Mouse (Mus musculus) neural tube, embryonic 15.5 days (tissue): ENCODE data around the gene Crcp. TPM values are rescaled to one million over a fixed set of nuclear protein-coding genes. Genes with fewer than 3 reads are reported as not detected.
"Not testable (repeated sequence)": the region's sequence is repeated elsewhere in the genome, so short reads cannot be mapped to it uniquely, and the experiment has no call there.

Experiments used
- ATAC-seq: fragments of 200-750 bp; cut with Nextera tagmentation; 2 replicates; pipeline ENCODE4 v1.8.0; 2017; ENCODE audit warnings: mild to moderate bottlenecking, moderate TSS enrichment, moderate library complexity; ENCODE audit not compliant: low FRiP score
- H3K27ac ChIP-seq: fragments of 300-500 bp; sonication (generic); replicated peaks from 2 replicates; pipeline ENCODE4 v1.5.1; 2015; ENCODE audit warnings: mild to moderate bottlenecking, inconsistent platforms
- H3K27me3 ChIP-seq: fragments of 300-500 bp; sonication (generic); replicated peaks from 2 replicates; pipeline ENCODE4 v1.6.1; 2015; ENCODE audit warnings: inconsistent platforms
- H3K36me3 ChIP-seq: fragments of 300-500 bp; sonication (generic); 2 replicates; pipeline ENCODE4 v1.6.1; 2015; ENCODE audit warnings: inconsistent platforms
- H3K4me1 ChIP-seq: fragments of 300-500 bp; sonication (generic); 2 replicates; pipeline ENCODE4 v1.6.1; 2015; ENCODE audit warnings: inconsistent platforms
- H3K4me2 ChIP-seq: fragments of 300-500 bp; sonication (generic); 2 replicates; pipeline ENCODE4 v1.6.1; 2015; ENCODE audit warnings: inconsistent platforms, mild to moderate bottlenecking, moderate library complexity
- H3K4me3 ChIP-seq: fragments of 300-500 bp; sonication (generic); replicated peaks from 2 replicates; pipeline ENCODE4 v1.5.1; 2015; ENCODE audit warnings: mild to moderate bottlenecking, inconsistent platforms
- H3K9ac ChIP-seq: fragments of 300-500 bp; sonication (generic); replicated peaks from 2 replicates; pipeline ENCODE4 v1.6.1; 2015; ENCODE audit warnings: mild to moderate bottlenecking, inconsistent platforms
- H3K9me3 ChIP-seq: fragments of 300-500 bp; sonication (generic); replicated peaks from 2 replicates; pipeline ENCODE4 v1.6.1; 2016; ENCODE audit warnings: inconsistent platforms
- WGBS: fragments of 180-500 bp; shearing (Covaris S2); methylation state at CpG from one replicate; pipeline ENCODE4 v1.1.7; 2015; ENCODE audit warnings: mixed read lengths; 5-methylcytosine and 5-hydroxymethylcytosine counted together
- polyA plus RNA-seq: library from polyadenylated mRNA; unstranded; fragments of >200 nt; fragmentation: Nextera tagmentation; extraction: Ambion mirVana; gene quantifications from 2 replicates; pipeline ENCODE4 v1.2.1, GENCODE M21; 2015

Crcp gene
- polyA plus RNA-seq, 1 experiment from 2014 or later = 80.4 TPM

GRCm38 (mm10) chr5:130027134-130027533, 2.0 kb upstream of the Crcp start:
- no peak overlapping the region for H3K4me3 ChIP-seq
- H3K9ac ChIP-seq = no peak overlapping the region
- 68% methylated on average over 5 of the region's 5 CpGs for WGBS
- H3K4me1 ChIP-seq = peaks cover 24% of the 10 kb centered on the region
- no peak for ATAC-seq
- peaks cover 10% of the 10 kb centered on the region; the same call in 1 of the 2 replicates for H3K27me3 ChIP-seq
- H3K36me3 ChIP-seq = no peaks in the 10 kb centered on the region
- no peaks in the 10 kb centered on the region for H3K9me3 ChIP-seq
- no peak overlapping the region for H3K27ac ChIP-seq
- no peak overlapping the region for H3K4me2 ChIP-seq

- Histone ChIP-seq H3K4me1 (peaks cover 28% of the 10 kb centered on the region), H3K4me2 (no peak overlapping the region), H3K9me3 (no peaks in the 10 kb centered on the region), H3K4me3 (no peak overlapping the region), H3K36me3 (no peaks in the 10 kb centered on the region), H3K27ac (no peak overlapping the region), H3K9ac (no peak overlapping the region), H3K27me3 (peaks cover 10% of the 10 kb centered on the region; the same call in 1 of the 2 replicates)
- WGBS = 88% methylated on average over 7 of the region's 7 CpGs
- no peak for ATAC-seq
These were observed 1.4 kb upstream of the Crcp start for GRCm38 (mm10) chr5:130027696-130028095.

- Histone ChIP-seq H3K27ac (no peak overlapping the region), H3K9me3 (no peaks in the 10 kb centered on the region), H3K4me3 (no peak overlapping the region), H3K4me2 (no peak overlapping the region), H3K27me3 (peaks cover 6% of the 10 kb centered on the region; the same call in 1 of the 2 replicates), H3K4me1 (peaks cover 21% of the 10 kb centered on the region), H3K9ac (no peak overlapping the region), H3K36me3 (0 out of 2 replicates have a peak, but pooled peaks cover 8% of the 10 kb centered on the region)
- ATAC-seq = no peak
- WGBS = 94% methylated on average over 19 of the region's 19 CpGs
These were observed 2.6 kb downstream of the Crcp start for GRCm38 (mm10) chr5:130031410-130032390.

GRCm38 (mm10) chr5:130033869-130034268, 4.8 kb downstream of the Crcp start:
- Histone ChIP-seq H3K27ac (no peak overlapping the region), H3K4me1 (peaks cover 21% of the 10 kb centered on the region), H3K9ac (no peak overlapping the region), H3K4me3 (no peak overlapping the region), H3K27me3 (no peaks in the 10 kb centered on the region), H3K4me2 (no peak overlapping the region), H3K36me3 (peaks cover 13% of the 10 kb centered on the region; the same call in 1 of the 2 replicates), H3K9me3 (no peaks in the 10 kb centered on the region)
- WGBS = 83% methylated on average over 2 of the region's 2 CpGs
- no peak for ATAC-seq

- not testable (repeated sequence) for H3K4me3 ChIP-seq, H3K27me3 ChIP-seq, ATAC-seq, H3K27ac ChIP-seq, H3K9me3 ChIP-seq, H3K4me2 ChIP-seq, H3K9ac ChIP-seq
- H3K4me1 ChIP-seq = peaks cover 12% of the 10 kb centered on the region; the same call in 1 of the 2 replicates
- WGBS = 64% methylated on average over 2 of the region's 2 CpGs
- peaks cover 31% of the 10 kb centered on the region for H3K36me3 ChIP-seq
These were observed 7.2 kb downstream of the Crcp start for GRCm38 (mm10) chr5:130036300-130036699.

GRCm38 (mm10) chr5:130037752-130038455, 8.8 kb downstream of the Crcp start:
- Histone ChIP-seq H3K36me3 (peaks cover 46% of the 10 kb centered on the region), H3K27me3 (no peaks in the 10 kb centered on the region)

GRCm38 (mm10) chr5:130040797-130041196, 11.7 kb downstream of the Crcp start:
- H3K4me1 ChIP-seq = 0 out of 2 replicates have a peak, but pooled peaks cover 3% of the 10 kb centered on the region
- H3K36me3 ChIP-seq = peaks cover 55% of the 10 kb centered on the region
- ATAC-seq = no peak
- WGBS = 93% methylated on average over 4 of the region's 4 CpGs
- H3K27ac ChIP-seq = no peak overlapping the region
- H3K4me2 ChIP-seq = no peak overlapping the region
- no peaks in the 10 kb centered on the region for H3K27me3 ChIP-seq
- H3K9me3 ChIP-seq = no peaks in the 10 kb centered on the region
- H3K4me3 ChIP-seq = no peak overlapping the region
- H3K9ac ChIP-seq = no peak overlapping the region

More at GRCm38 (mm10) chr5:130037752-130038455, 8.8 kb downstream of the Crcp start:
- no peak for ATAC-seq
- WGBS = 68% methylated on average over 19 of the region's 19 CpGs
- Histone ChIP-seq H3K4me2 (no peak overlapping the region), H3K27ac (no peak overlapping the region), H3K9ac (no peak overlapping the region), H3K4me3 (no peak overlapping the region), H3K9me3 (no peaks in the 10 kb centered on the region), H3K4me1 (0 out of 2 replicates have a peak, but pooled peaks cover 3% of the 10 kb centered on the region)

- no peak overlapping the region for H3K4me2 ChIP-seq
- 0 out of 2 replicates have a peak, but pooled peaks cover 3% of the 10 kb centered on the region for H3K4me1 ChIP-seq
- no peak overlapping the region for H3K27ac ChIP-seq
- H3K9me3 ChIP-seq = no peaks in the 10 kb centered on the region
- H3K9ac ChIP-seq = no peak overlapping the region
- H3K27me3 ChIP-seq = no peaks in the 10 kb centered on the region
- no peak overlapping the region for H3K4me3 ChIP-seq
- WGBS = 87% methylated on average over 4 of the region's 4 CpGs
- H3K36me3 ChIP-seq = peaks cover 58% of the 10 kb centered on the region
- no peak for ATAC-seq
These were observed 12.2 kb downstream of the Crcp start for GRCm38 (mm10) chr5:130041262-130041661.

- H3K4me2 ChIP-seq = no peak overlapping the region
- ATAC-seq = no peak
- WGBS = 91% methylated on average over 3 of the region's 3 CpGs
- no peak overlapping the region for H3K27ac ChIP-seq
- no peaks in the 10 kb centered on the region for H3K9me3 ChIP-seq
- no peaks in the 10 kb centered on the region for H3K27me3 ChIP-seq
- no peak overlapping the region for H3K4me3 ChIP-seq
- 0 out of 2 replicates have a peak, but pooled peaks cover 3% of the 10 kb centered on the region for H3K4me1 ChIP-seq
- peaks cover 69% of the 10 kb centered on the region for H3K36me3 ChIP-seq
- no peak overlapping the region for H3K9ac ChIP-seq
These were observed 14.7 kb downstream of the Crcp start for GRCm38 (mm10) chr5:130043741-130044140.

- 0 out of 2 replicates have a peak, but pooled peaks cover 3% of the 10 kb centered on the region for H3K4me1 ChIP-seq
- no peaks in the 10 kb centered on the region for H3K27me3 ChIP-seq
- no peak overlapping the region for H3K4me3 ChIP-seq
- no peak for ATAC-seq
- no peak overlapping the region for H3K9ac ChIP-seq
- H3K4me2 ChIP-seq = no peak overlapping the region
- no peaks in the 10 kb centered on the region for H3K9me3 ChIP-seq
- no peak overlapping the region for H3K27ac ChIP-seq
- 67% methylated on average over 7 of the region's 7 CpGs for WGBS
- peaks cover 73% of the 10 kb centered on the region for H3K36me3 ChIP-seq
These were observed 15.2 kb downstream of the Crcp start for GRCm38 (mm10) chr5:130044201-130044695.

- H3K4me2 ChIP-seq = no peak overlapping the region
- H3K27me3 ChIP-seq = no peaks in the 10 kb centered on the region
- H3K27ac ChIP-seq = no peak overlapping the region
- no peak for ATAC-seq
- whole genome bisulfite sequencing = 93% methylated on average over 7 of the region's 7 CpGs
- H3K9me3 ChIP-seq = no peaks in the 10 kb centered on the region
- H3K36me3 ChIP-seq = peaks cover 70% of the 10 kb centered on the region
- no peak overlapping the region for H3K4me3 ChIP-seq
- 0 out of 2 replicates have a peak, but pooled peaks cover 3% of the 10 kb centered on the region for H3K4me1 ChIP-seq
- no peak overlapping the region for H3K9ac ChIP-seq
These were observed 17.0 kb downstream of the Crcp start for GRCm38 (mm10) chr5:130046100-130046499.
